ENCODE assay signal across 15 mouse cellular contexts in the genomic region with DNA sequence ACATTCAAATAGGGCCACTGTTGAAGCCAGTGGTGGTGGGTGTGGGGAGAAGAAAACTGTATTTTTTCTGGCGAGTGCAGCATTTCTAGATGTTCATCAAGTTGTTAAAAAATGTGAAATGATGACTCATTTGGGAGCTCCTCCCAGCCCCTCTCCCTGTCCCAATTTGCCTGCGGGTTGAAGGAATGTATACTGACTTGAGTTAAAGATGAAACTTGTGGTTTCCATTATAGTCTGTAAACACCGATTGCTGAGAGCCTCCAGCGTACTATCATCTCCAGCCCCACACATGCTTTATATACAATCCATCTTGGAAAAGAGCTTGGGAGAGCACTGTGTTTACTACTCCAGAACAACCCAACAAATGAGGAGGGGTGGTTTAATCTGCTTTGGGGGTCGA.
"Had no signal": no experiment of that assay in that cellular context is flagged by ENCODE, and none has a peak within 500 bp of the region (broad histone marks: within the 10 kb centered on the region; RNA-seq: fewer than 3 reads in every experiment).

No protein-coding gene starts in this region.

- H3K27ac ChIP-seq: layer of hippocampus, adult 2 months; liver, embryonic 13.5 days; midbrain, embryonic 10.5 days; neural tube, embryonic 15.5 days had no signal

- H3K9ac ChIP-seq: liver, embryonic 13.5 days; liver, postnatal 0 days; neural tube, embryonic 15.5 days had no signal

- H3K36me3 ChIP-seq: liver, embryonic 13.5 days; midbrain, embryonic 10.5 days; neural tube, embryonic 15.5 days had no signal

- H3K4me2 ChIP-seq: liver, embryonic 13.5 days; neural tube, embryonic 15.5 days had no signal

- H3K9me3 ChIP-seq: liver, embryonic 13.5 days; midbrain, embryonic 10.5 days; neural tube, embryonic 15.5 days had no signal

- ATAC-seq: liver, postnatal 0 days had no signal

- H3K4me3 ChIP-seq: layer of hippocampus, adult 2 months; liver, embryonic 13.5 days; midbrain, embryonic 10.5 days; neural tube, embryonic 15.5 days had no signal

- DNase-seq: kidney, adult 11 months; kidney, adult 9 months; kidney, postnatal 10 days; kidney, postnatal 4 days; liver; liver, embryonic 13.5 days; liver, postnatal 0 days; lung, postnatal 4 days; midbrain, embryonic 14.5 days; right cerebral cortex, adult 18-20 months; right cerebral cortex, postnatal 25 days; thymus, postnatal 36 days had no signal

- H3K4me1 ChIP-seq: liver, embryonic 13.5 days; midbrain, embryonic 10.5 days; neural tube, embryonic 15.5 days had no signal

- H3K27me3 ChIP-seq: liver, embryonic 13.5 days; neural tube, embryonic 15.5 days had no signal
